ENCODE assay signal across 21 mouse cellular contexts in genomic region chrX:136227768-136228167, GRCm38 (mm10). TPM values are rescaled to one million over a fixed set of nuclear protein-coding genes. Genes with fewer than 3 reads are reported as not detected.
DNase-seq lines count a peak whose midpoint lies in the region; ATAC-seq and TF ChIP-seq lines count a peak whose summit lies in the region.
"Had no signal": no experiment of that assay in that cellular context is flagged by ENCODE, and none has a peak within 500 bp of the region (broad histone marks: within the 10 kb centered on the region; RNA-seq: fewer than 3 reads in every experiment).

No protein-coding gene starts in this region.

- H3K4me3 ChIP-seq in forebrain, embryonic 14.5 days (ENCODE audit: low read depth, low read length) = no peak overlapping the region
- H3K4me3 ChIP-seq in forebrain, embryonic 13.5 days = no peak overlapping the region
- no peak overlapping the region for H3K4me3 ChIP-seq in intestine, embryonic 15.5 days (replicated peaks)
- no peak overlapping the region for H3K4me3 ChIP-seq in intestine, postnatal 0 days (ENCODE audit: low read depth, low read length)
- H3K4me3 ChIP-seq in lung, embryonic 14.5 days (ENCODE audit: low read depth, low read length) = no peak overlapping the region
- H3K4me3 ChIP-seq: erythroblast, embryonic 14.5 days; hindbrain, embryonic 12.5 days; layer of hippocampus, adult 2 months; lung, embryonic 15.5 days had no signal

- no peak overlapping the region for H3K4me2 ChIP-seq in forebrain, embryonic 14.5 days (ENCODE audit: low read length)
- no peak overlapping the region for H3K4me2 ChIP-seq in forebrain, embryonic 13.5 days
- H3K4me2 ChIP-seq in intestine, embryonic 15.5 days (replicated peaks) = no peak overlapping the region
- no peak overlapping the region for H3K4me2 ChIP-seq in intestine, postnatal 0 days (replicated peaks; ENCODE audit: low read depth)
- H3K4me2 ChIP-seq in lung, embryonic 14.5 days = no peak overlapping the region
- H3K4me2 ChIP-seq: hindbrain, embryonic 12.5 days; lung, embryonic 15.5 days had no signal

- H3K27ac ChIP-seq in forebrain, embryonic 14.5 days (ENCODE audit: low read depth, low read length) = no peak overlapping the region
- H3K27ac ChIP-seq in forebrain, embryonic 13.5 days = no peak overlapping the region
- H3K27ac ChIP-seq in intestine, embryonic 15.5 days = no peak overlapping the region
- H3K27ac ChIP-seq in intestine, postnatal 0 days (ENCODE audit: low read depth, low read length) = no peak overlapping the region
- no peak overlapping the region for H3K27ac ChIP-seq in lung, embryonic 14.5 days (ENCODE audit: low read depth)
- H3K27ac ChIP-seq: hindbrain, embryonic 12.5 days; layer of hippocampus, adult 2 months; lung, embryonic 15.5 days had no signal

- no peaks in the 10 kb centered on the region for H3K4me1 ChIP-seq in forebrain, embryonic 14.5 days (ENCODE audit: control insufficient read depth, insufficient read depth, low read length)
- H3K4me1 ChIP-seq in forebrain, embryonic 13.5 days = no peaks in the 10 kb centered on the region
- no peaks in the 10 kb centered on the region for H3K4me1 ChIP-seq in intestine, embryonic 15.5 days (replicated peaks)
- H3K4me1 ChIP-seq in intestine, postnatal 0 days (replicated peaks; ENCODE audit: control insufficient read depth, insufficient read depth, low read length) = no peaks in the 10 kb centered on the region
- no peaks in the 10 kb centered on the region for H3K4me1 ChIP-seq in lung, embryonic 14.5 days (ENCODE audit: insufficient read depth)
- H3K4me1 ChIP-seq: hindbrain, embryonic 12.5 days; lung, embryonic 15.5 days had no signal

- no peaks in the 10 kb centered on the region for H3K27me3 ChIP-seq in forebrain, embryonic 14.5 days (replicated peaks; ENCODE audit: control insufficient read depth, insufficient read depth, low read length)
- H3K27me3 ChIP-seq in forebrain, embryonic 13.5 days = no peaks in the 10 kb centered on the region
- H3K27me3 ChIP-seq in intestine, embryonic 15.5 days (replicated peaks) = no peaks in the 10 kb centered on the region; the same call in 1 of the 2 replicates
- no peaks in the 10 kb centered on the region for H3K27me3 ChIP-seq in intestine, postnatal 0 days (replicated peaks; ENCODE audit: control insufficient read depth, insufficient read depth, low read length)
- no peaks in the 10 kb centered on the region for H3K27me3 ChIP-seq in lung, embryonic 14.5 days (ENCODE audit: insufficient read depth, low read length)
- H3K27me3 ChIP-seq: lung, embryonic 15.5 days had no signal

- no peak for TF ChIP-seq CTCF in intestine, postnatal 0 days (IDR thresholded peaks at IDR 0.05; ENCODE audit: low read depth)
- TF ChIP-seq CTCF in lung, embryonic 14.5 days (IDR thresholded peaks at IDR 0.05; ENCODE audit: low read depth) = no peak

- H3K36me3 ChIP-seq in forebrain, embryonic 14.5 days (ENCODE audit: control insufficient read depth, insufficient read depth, low read length) = no peaks in the 10 kb centered on the region
- H3K36me3 ChIP-seq in forebrain, embryonic 13.5 days (ENCODE audit: poor library complexity, severe bottlenecking) = no peaks in the 10 kb centered on the region
- no peaks in the 10 kb centered on the region for H3K36me3 ChIP-seq in intestine, embryonic 15.5 days
- no peaks in the 10 kb centered on the region for H3K36me3 ChIP-seq in intestine, postnatal 0 days (ENCODE audit: control insufficient read depth, insufficient read depth)
- H3K36me3 ChIP-seq in lung, embryonic 14.5 days (ENCODE audit: insufficient read depth) = no peaks in the 10 kb centered on the region
- H3K36me3 ChIP-seq: hindbrain, embryonic 12.5 days; lung, embryonic 15.5 days had no signal

- 60% methylated on average over 5 of the region's 5 CpGs for WGBS in forebrain, embryonic 14.5 days
- WGBS in forebrain, embryonic 13.5 days = 62% methylated on average over 5 of the region's 5 CpGs
- 49% methylated on average over 5 of the region's 5 CpGs for whole genome bisulfite sequencing in intestine, embryonic 15.5 days
- 35% methylated on average over 5 of the region's 5 CpGs for WGBS in intestine, postnatal 0 days
- 21% methylated on average over 5 of the region's 5 CpGs for WGBS in lung, embryonic 14.5 days

- ATAC-seq in forebrain, embryonic 14.5 days = no peak
- no peak for ATAC-seq in forebrain, embryonic 13.5 days
- 0 out of 2 replicates have a peak, but pooled peaks have one; percentile 31 for ATAC-seq in intestine, embryonic 15.5 days
- ATAC-seq in intestine, postnatal 0 days = no peak
- ATAC-seq in lung, embryonic 14.5 days (ENCODE audit: insufficient read depth) = peak; percentile 62
- ATAC-seq: activated CD4-positive, CD25-positive, alpha-beta regulatory T cell, adult 4 months; forebrain, embryonic 16.5 days; inflammation-experienced regulatory T-cells, adult 6 months; Patski had no signal

- no peaks in the 10 kb centered on the region for H3K9me3 ChIP-seq in forebrain, embryonic 14.5 days (replicated peaks; ENCODE audit: control insufficient read depth, low read length)
- H3K9me3 ChIP-seq in forebrain, embryonic 13.5 days (replicated peaks) = no peaks in the 10 kb centered on the region
- no peaks in the 10 kb centered on the region for H3K9me3 ChIP-seq in intestine, embryonic 15.5 days
- no peaks in the 10 kb centered on the region for H3K9me3 ChIP-seq in intestine, postnatal 0 days (ENCODE audit: control insufficient read depth)
- H3K9me3 ChIP-seq in lung, embryonic 14.5 days (ENCODE audit: low read depth, low read length) = no peaks in the 10 kb centered on the region
- H3K9me3 ChIP-seq: hindbrain, embryonic 12.5 days; lung, embryonic 15.5 days had no signal

- H3K9ac ChIP-seq in forebrain, embryonic 14.5 days (ENCODE audit: low read length) = no peak overlapping the region
- no peak overlapping the region for H3K9ac ChIP-seq in forebrain, embryonic 13.5 days
- no peak overlapping the region for H3K9ac ChIP-seq in intestine, embryonic 15.5 days
- no peak overlapping the region for H3K9ac ChIP-seq in intestine, postnatal 0 days (ENCODE audit: low read depth, low read length)
- H3K9ac ChIP-seq in lung, embryonic 14.5 days = no peak overlapping the region
- H3K9ac ChIP-seq: hindbrain, embryonic 12.5 days; lung, embryonic 15.5 days had no signal

- peak; percentile 22 for DNase-seq in forebrain, embryonic 14.5 days (ENCODE audit: low spot score)
- DNase-seq in lung, embryonic 14.5 days = peak; percentile 79
- no peak for DNase-seq in lung, postnatal 25 days (ENCODE audit: low spot score)
- DNase-seq in urinary bladder, adult 18-20 months (ENCODE audit: low spot score in 2 of 2) = no peak
- DNase-seq: cerebellum, adult 11 months; cerebellum, postnatal 36 days; left cerebral cortex, postnatal 4 days; thymus, postnatal 4 days had no signal

RNA-seq across cellular contexts. Expression of gene Bex1, which starts 12.5 kb away (rescaled TPM):
- polyA plus RNA-seq in forebrain, embryonic 14.5 days (2014; fragmentation: Nextera tagmentation; extraction: Ambion mirVana) = 172 and 180 TPM in 2 replicates
- 177 and 185 TPM in 2 replicates for polyA plus RNA-seq in forebrain, embryonic 13.5 days (2015; fragmentation: Nextera tagmentation; extraction: Ambion mirVana)
- 186 and 196 TPM in 2 replicates for polyA plus RNA-seq in intestine, embryonic 15.5 days (2015; fragmentation: Nextera tagmentation; extraction: Ambion mirVana)
- 41.4 and 50.7 TPM in 2 replicates for polyA plus RNA-seq in intestine, postnatal 0 days (2015; fragmentation: Nextera tagmentation; extraction: Ambion mirVana)
- polyA plus RNA-seq in lung, embryonic 14.5 days (2014; fragmentation: Nextera tagmentation; extraction: Ambion mirVana) = 82.9 and 85.9 TPM in 2 replicates
- polyA plus RNA-seq: activated CD4-positive, CD25-positive, alpha-beta regulatory T cell, adult 4 months; C2C12; inflammation-experienced regulatory T-cells, adult 6 months; liver, adult 2 months had no signal

RNA-seq across cellular contexts. Expression of gene Tceal7, which starts 13.2 kb away (rescaled TPM):
- 1.9 and 2.2 TPM in 2 replicates for polyA plus RNA-seq in forebrain, embryonic 14.5 days (2014; fragmentation: Nextera tagmentation; extraction: Ambion mirVana)
- 1.3 and 1.5 TPM in 2 replicates for polyA plus RNA-seq in forebrain, embryonic 13.5 days (2015; fragmentation: Nextera tagmentation; extraction: Ambion mirVana)
- polyA plus RNA-seq in intestine, embryonic 15.5 days (2015; fragmentation: Nextera tagmentation; extraction: Ambion mirVana) = 1.1 and 1.9 TPM in 2 replicates
- polyA plus RNA-seq in intestine, postnatal 0 days (2015; fragmentation: Nextera tagmentation; extraction: Ambion mirVana) = 0.37 and 0.58 TPM in 2 replicates
- 0.20 and 0.51 TPM in 2 replicates for polyA plus RNA-seq in lung, embryonic 14.5 days (2014; fragmentation: Nextera tagmentation; extraction: Ambion mirVana)
- polyA plus RNA-seq: activated CD4-positive, CD25-positive, alpha-beta regulatory T cell, adult 4 months; C2C12; erythroblast, embryonic 14.5 days; inflammation-experienced regulatory T-cells, adult 6 months; liver, adult 2 months; Patski had no signal

RNA-seq across cellular contexts. Expression of gene Tceal9, which starts 17.1 kb away (rescaled TPM):
- polyA plus RNA-seq in forebrain, embryonic 14.5 days (2014; fragmentation: Nextera tagmentation; extraction: Ambion mirVana) = 368 and 379 TPM in 2 replicates
- 385 and 419 TPM in 2 replicates for polyA plus RNA-seq in forebrain, embryonic 13.5 days (2015; fragmentation: Nextera tagmentation; extraction: Ambion mirVana)
- polyA plus RNA-seq in intestine, embryonic 15.5 days (2015; fragmentation: Nextera tagmentation; extraction: Ambion mirVana) = 573 and 647 TPM in 2 replicates
- 641 and 667 TPM in 2 replicates for polyA plus RNA-seq in intestine, postnatal 0 days (2015; fragmentation: Nextera tagmentation; extraction: Ambion mirVana)
- polyA plus RNA-seq in lung, embryonic 14.5 days (2014; fragmentation: Nextera tagmentation; extraction: Ambion mirVana) = 592 and 639 TPM in 2 replicates

RNA-seq across cellular contexts. Expression of gene Tceal5, which starts 24.1 kb away (rescaled TPM):
- polyA plus RNA-seq in forebrain, embryonic 14.5 days (2014; fragmentation: Nextera tagmentation; extraction: Ambion mirVana) = 7.2 and 8.1 TPM in 2 replicates
- 11.0 and 13.0 TPM in 2 replicates for polyA plus RNA-seq in forebrain, embryonic 13.5 days (2015; fragmentation: Nextera tagmentation; extraction: Ambion mirVana)
- 4.1 and 4.2 TPM in 2 replicates for polyA plus RNA-seq in intestine, embryonic 15.5 days (2015; fragmentation: Nextera tagmentation; extraction: Ambion mirVana)
- polyA plus RNA-seq in intestine, postnatal 0 days (2015; fragmentation: Nextera tagmentation; extraction: Ambion mirVana) = 3.4 and 5.3 TPM in 2 replicates
- polyA plus RNA-seq in lung, embryonic 14.5 days (2014; fragmentation: Nextera tagmentation; extraction: Ambion mirVana) = 1.1 and 1.6 TPM in 2 replicates
- polyA plus RNA-seq: activated CD4-positive, CD25-positive, alpha-beta regulatory T cell, adult 4 months; inflammation-experienced regulatory T-cells, adult 6 months; liver, adult 2 months; Patski had no signal

RNA-seq across cellular contexts. Expression of gene Bex3, which starts 42.3 kb away (rescaled TPM):
- 693 and 746 TPM in 2 replicates for polyA plus RNA-seq in forebrain, embryonic 14.5 days (2014; fragmentation: Nextera tagmentation; extraction: Ambion mirVana)
- 649 and 658 TPM in 2 replicates for polyA plus RNA-seq in forebrain, embryonic 13.5 days (2015; fragmentation: Nextera tagmentation; extraction: Ambion mirVana)
- polyA plus RNA-seq in intestine, embryonic 15.5 days (2015; fragmentation: Nextera tagmentation; extraction: Ambion mirVana) = 383 and 402 TPM in 2 replicates
- polyA plus RNA-seq in intestine, postnatal 0 days (2015; fragmentation: Nextera tagmentation; extraction: Ambion mirVana) = 270 and 277 TPM in 2 replicates
- 513 and 523 TPM in 2 replicates for polyA plus RNA-seq in lung, embryonic 14.5 days (2014; fragmentation: Nextera tagmentation; extraction: Ambion mirVana)

Comparison
In these comparisons a context has a peak if more than half of its experiments do, and no peak if none do; other contexts are left out.
1. ATAC-seq: peak in intestine, embryonic 15.5 days (single experiment) and lung, embryonic 14.5 days (single experiment); none in forebrain, embryonic 14.5 days (single experiment), forebrain, embryonic 13.5 days (single experiment) and intestine, postnatal 0 days (single experiment).
2. DNase-seq: peak in forebrain, embryonic 14.5 days (single experiment) and lung, embryonic 14.5 days (single experiment); none in lung, postnatal 25 days (single experiment) and urinary bladder, adult 18-20 months (0 of 2).